Mouse (Mus musculus): Measurements from ENCODE around the gene Hbs1l.
"Not testable (repeated sequence)": the region's sequence is repeated elsewhere in the genome, so short reads cannot be mapped to it uniquely, and the experiment has no call there.

Hbs1l gene

DNA sequence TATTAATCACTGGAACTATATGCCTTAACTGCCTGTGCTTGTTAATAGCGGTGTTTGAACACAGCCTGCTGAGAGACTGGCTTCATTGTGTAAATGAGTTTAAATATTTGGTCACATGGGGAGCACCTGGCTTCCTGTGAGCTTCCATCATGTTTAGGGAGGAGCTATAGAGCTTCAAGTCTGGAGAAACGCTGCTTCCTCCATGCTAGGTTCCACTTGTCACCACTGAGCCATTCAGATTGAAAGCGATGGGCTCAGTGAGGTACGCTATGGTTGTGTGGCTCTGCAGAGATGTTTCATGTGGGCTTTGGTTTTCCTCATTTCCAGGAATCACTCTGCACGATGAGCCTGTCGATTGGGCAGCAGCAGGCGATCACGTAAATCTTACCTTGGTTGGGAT lies 62.2 kb downstream of the Hbs1l start:
- no peak for DNase-seq (ENCODE audit: extremely low read depth, low read depth, low spot score)

DNA sequence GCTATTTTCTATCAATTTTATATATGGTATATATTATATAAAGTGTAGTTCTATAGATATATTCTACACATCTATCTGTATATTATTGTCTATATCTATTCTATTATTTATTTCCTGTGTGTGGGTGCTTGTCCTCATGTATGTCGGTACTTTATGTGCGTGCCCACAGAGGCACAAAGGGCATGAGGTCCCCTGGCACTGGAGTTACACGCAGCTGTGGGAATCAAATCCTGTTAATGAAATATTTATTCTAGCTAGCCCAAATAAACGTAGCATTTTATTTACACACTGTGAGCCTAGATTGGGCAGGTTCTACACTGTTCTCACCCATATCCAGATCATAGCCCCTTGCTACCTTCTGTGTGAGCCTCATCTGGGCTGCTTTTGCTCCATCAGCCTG lies 63.3 kb downstream of the Hbs1l start:
- DNase-seq (ENCODE audit: extremely low read depth, low read depth, low spot score) = no peak

DNA sequence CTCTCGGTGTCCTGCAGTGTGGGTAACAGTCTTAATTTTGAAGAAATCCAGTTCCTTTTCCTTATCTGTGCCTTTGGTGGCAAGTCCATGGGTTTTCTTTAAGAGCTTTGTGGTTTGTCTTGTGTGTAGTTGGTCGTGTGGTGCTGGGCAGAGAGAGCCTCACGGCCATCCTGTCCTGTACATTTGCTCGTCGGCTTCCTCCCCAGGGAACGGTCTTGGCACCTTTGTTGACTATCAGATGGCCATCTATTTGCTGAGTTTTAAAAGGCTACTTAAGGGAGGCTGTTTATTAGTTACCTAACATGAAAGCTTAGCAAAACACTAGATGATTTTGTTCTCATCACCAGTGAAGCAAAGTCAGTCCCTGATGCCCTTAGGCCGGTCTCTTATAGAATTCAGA lies 66.1 kb downstream of the Hbs1l start:
- DNase-seq (ENCODE audit: extremely low read depth, low read depth, low spot score) = no peak

DNA sequence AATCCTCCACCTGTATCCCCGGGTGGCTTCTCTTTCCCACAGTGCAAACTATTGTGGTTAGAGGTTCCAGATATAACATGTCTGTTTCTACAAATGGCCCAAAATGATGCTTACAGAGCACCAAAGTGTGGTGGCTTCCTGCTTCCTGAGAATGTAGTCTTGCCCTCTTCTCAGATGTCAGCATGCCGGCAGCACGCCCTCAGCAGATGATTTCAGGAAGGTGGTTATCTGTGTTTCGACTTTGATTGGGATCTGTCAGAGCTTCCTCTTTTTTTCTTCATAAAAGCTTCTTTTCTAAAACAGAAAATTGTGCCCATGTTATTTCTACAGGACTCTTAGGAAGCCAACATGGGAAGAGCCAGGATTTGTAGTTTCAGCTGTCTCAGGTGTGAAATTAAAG lies 67.5 kb downstream of the Hbs1l start:
- no peak for DNase-seq (ENCODE audit: extremely low read depth, low read depth, low spot score)

DNA sequence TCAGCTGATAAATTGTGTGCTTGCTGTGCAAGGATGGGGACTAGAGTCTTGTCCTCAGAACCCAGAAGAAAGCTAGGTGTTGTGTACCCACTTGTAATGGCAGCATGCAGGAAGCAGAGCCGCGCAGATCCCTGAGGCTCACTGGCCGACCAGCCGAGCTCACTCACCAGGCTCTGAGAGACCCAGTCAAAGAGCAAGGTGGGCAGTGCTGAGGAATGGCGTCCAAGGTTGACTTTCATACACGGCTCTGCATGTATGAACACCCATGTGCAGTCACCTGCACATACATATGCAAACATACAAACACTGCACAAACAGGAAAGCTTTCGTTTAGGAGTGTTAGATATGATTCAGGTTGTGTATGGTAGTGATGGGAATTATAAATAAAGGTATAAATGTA lies 69.2 kb downstream of the Hbs1l start:
- no peak for DNase-seq (ENCODE audit: extremely low read depth, low read depth, low spot score)

DNA sequence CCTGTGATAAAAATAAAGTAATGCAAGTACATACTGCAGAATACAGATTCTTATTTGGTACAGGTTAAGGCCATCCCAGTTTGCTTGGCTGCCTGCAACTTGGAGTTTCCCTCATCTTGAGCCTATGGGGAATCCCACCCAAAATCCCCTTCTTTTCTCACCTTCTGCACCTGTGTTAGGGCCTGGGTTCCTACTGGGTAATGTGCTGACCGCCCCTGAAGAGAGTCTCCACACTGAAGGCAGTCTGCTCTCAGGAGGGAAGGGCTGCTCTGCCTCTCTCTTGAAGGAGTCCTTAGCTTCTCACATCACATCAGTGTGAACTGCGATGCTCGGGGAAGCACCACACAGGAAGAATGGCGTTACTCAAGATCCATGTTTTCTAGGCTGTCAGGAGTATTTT lies 70.1 kb downstream of the Hbs1l start:
- no peak for DNase-seq (ENCODE audit: extremely low read depth, low read depth, low spot score)

DNA sequence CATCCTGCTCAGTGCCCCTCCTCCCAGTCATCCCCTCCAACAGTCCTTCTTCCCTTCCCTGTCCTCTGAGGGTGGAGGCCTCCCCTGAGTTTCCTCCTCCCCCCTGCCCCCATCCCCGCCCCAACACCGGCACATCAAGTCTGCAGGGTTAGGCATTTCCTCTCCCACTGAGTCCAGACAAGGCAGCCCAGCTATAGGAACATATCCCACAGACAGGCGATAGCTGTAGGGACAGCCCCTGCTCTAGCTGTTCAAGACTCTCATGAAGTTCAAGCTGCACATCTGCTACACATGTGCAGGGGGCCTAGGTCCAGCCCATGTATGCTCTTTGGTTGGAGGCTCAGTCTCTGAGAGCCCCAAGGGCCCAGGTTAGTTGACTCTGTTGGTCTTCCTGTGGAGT lies 70.7 kb downstream of the Hbs1l start:
- DNase-seq (ENCODE audit: extremely low read depth, low read depth, low spot score) = no peak

DNA sequence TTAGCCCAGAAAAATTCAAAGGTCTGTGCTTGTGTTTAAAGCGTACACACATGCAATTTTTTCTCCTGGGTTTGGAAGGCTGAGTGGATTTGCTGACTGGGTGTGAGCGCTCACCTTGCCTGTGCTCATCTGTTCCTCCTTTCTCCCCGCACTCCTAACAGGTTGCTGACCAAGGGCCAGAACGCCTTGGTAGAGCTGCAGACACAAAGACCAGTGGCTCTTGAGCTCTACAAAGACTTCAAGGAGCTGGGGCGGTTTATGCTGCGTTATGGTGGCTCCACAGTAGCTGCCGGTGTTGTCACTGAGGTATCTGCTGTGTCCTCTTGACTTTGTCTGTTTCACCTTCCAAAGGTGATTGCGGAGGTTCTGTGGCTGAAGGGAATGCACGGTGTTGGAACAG lies 71.7 kb downstream of the Hbs1l start:
- no peak for DNase-seq (ENCODE audit: extremely low read depth, low read depth, low spot score)

DNA sequence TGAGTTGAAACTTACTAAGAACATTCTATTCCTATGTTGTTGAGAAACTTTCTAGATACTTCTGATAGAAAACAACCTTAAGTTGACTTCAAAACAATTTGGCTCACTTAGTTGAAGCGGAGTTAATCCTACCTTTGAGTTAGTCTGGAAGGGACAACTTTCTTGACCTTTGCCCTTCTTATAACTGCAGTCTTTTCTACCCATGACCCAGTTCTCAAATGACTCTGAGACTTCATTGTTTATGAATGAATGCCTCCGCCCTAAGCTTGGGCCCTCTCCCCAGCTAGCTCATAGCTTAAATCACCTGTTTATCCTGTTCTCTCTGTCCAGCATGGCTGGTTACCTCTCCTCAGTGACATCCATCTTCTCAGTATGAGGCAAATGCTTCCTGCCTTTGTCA lies 73.8 kb downstream of the Hbs1l start:
- DNase-seq (ENCODE audit: extremely low read depth, low read depth, low spot score) = no peak

DNA sequence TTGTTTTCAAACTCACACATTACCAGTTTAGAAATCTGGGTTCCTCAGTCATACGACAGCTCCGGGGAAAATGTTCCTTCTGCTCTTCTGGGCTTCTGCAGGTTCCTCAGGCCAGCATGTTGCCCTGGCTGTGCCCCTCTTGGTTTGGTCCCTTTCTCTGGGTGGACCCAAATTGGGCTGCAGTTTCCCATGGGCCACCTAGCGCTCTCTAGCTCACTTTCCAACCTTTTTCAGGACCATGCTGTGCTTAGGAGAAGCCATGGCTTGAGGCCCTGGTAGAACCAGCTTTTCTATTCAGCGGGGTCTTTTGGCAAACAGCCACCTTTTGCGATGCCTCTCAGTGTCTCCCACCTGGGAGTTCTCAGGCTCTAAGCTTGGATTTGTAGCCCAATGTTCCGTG lies 76.5 kb downstream of the Hbs1l start:
- DNase-seq (ENCODE audit: extremely low read depth, low read depth, low spot score) = no peak

DNA sequence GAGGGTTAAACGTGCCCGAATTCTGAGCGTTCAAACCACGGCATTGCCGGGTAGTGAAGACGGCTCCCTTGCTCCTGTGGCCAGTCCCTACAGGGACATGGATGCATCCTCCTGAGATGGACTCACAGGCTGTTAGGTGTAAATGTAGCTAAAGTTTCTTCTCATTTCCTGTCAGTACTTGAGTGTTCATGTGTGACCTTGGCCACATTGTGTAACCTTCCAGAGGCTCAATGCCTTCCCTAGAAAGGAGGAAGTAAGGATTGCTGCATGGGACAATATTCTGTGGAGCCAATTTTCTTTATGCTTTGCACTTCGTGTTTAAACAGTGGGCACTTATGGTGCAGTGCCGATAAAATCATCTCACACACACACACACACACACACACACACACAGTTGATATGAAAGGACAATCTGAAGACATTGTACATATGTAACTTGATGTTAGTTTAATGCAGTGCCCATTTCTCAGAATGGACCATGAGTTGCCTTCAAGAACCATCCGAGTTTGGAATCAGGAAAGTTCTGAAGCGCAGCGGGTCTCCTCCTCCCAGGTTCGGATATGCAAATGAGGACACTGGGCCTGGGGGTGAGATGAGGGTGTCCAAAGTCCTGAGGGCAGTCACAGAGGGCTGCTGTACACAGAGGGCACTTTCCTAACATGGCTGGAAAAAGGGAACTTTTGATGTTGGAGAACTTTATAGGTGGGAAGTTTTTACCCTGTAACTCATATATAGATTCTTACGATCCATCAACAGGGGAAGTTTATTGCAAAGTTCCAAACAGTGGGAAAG lies 81.1 kb downstream of the Hbs1l start, which contains the start of gene Aldh8a1:
Aldh8a1 (plus strand) TSS at position 610 of the 792 bp plus-strand sequence.
- DNase-seq (ENCODE audit: extremely low read depth, low read depth, low spot score) = no peak

DNA sequence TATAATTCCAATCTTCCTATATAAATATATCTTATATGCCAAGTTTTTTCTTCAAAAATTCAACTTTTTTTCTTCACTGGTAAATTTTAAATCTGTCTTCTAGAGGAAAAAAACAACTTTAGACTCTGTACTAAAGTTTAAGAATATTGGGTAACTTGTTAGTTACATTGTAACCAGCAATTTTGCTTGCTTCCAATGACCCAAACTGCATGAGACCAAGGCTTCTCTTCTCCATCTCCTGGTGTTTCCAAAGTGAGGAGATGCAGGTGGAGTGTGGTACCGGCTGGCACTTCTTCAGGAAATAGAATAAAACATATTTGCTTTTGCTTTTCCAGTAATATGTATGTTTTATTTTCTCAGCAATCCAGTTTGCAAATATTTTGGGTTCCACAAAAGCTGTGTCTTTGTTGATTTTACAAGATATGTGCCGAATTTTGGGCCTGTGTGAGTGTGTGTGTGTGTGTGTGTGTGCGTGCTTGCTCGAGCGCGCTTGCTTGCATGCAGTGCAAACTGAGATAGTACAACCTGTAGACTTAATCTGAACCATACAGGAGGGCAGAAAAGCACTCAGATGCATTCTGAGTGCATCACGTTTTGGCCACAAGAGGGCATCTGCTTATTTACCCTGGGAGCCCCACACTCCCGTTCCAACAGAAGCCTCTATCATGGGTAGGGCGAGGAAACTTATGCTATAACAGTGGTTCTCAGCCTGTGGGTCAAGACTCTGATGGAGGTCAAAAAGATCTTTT lies 82.6 kb downstream of the Hbs1l start:
- no peak for DNase-seq (ENCODE audit: extremely low read depth, low read depth, low spot score)

DNA sequence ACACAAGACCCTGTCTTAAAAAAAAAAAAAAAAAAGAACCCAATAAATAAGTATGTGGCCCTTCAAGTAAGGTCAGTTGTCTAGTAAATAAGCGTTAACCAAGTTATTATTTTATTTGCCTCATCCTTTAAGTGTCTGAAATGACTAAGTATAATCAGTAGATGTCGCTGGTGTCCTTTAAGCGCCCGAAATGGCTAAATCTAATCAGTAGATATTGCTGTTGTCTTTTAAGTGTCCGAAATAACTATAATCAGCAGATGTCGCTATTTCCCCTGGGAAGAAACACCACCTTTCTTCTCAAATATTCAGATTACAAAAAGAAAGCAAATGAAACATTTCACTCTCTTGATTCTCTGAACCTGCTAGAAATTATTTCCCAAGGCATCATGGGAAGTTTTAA lies 87.1 kb downstream of the Hbs1l start:
- no peak for DNase-seq (ENCODE audit: extremely low read depth, low read depth, low spot score)

DNA sequence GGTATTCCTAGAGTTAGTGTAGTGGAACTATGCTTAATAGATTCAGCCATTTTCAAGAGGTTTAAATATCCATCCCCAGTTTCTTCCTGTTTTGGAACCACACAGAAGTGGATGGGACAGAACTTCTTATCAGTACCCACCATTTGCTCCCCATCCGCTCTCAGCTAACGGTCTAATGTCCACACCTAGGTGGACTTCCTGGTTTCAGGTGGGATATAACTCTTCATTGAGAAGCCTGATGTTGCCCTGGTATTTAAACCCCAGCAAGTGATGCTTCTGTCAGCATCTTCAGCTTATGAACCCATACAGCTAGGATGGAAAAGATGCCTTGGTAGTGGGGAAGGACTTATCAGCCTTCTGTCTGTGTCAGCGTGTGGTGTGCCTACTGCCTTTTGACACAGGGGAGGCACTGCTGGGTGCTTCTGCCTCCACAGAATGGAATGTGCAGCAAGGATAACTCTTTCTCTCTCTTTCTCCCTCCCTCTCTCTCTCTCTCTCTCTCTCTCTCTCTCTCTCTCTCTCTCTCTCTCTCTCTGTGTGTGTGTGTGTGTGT lies 89.4 kb downstream of the Hbs1l start:
- DNase-seq (ENCODE audit: extremely low read depth, low read depth, low spot score) = no peak

DNA sequence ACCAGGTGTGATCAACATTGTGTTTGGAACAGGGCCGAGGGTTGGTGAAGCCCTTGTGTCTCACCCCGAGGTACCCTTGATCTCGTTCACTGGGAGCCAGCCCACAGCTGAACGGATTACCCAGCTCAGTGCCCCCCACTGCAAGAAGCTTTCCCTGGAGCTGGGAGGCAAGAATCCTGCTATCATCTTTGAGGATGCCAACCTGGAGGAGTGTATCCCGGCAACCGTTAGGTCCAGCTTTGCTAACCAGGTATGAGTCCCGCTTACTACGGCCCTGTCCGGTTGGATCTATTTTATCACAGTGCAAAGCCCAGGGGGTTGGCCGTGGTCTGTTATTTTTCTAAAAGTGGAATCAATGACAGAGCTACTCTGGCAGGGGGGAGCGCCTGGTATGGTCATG lies 93.3 kb downstream of the Hbs1l start:
- no peak for DNase-seq (ENCODE audit: extremely low read depth, low read depth, low spot score)

DNA sequence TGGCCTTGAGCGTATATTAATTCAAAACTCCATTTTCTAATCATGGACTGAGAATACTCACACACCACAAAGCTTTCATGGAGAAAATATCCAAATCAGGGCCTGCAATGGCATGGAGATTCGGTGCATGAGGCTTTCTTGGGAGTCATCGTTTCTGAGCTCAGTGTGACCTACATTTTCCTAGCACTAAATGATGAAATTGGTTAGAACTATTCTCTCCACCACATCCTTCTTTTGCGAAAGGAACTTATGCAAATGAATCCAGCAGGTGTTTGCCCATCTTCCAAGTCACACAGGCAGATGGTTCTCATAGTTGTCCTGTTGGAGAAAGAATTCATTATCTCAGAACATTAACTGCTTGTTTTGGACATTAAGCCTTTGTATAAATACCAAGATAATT lies 94.7 kb downstream of the Hbs1l start:
- no peak for DNase-seq (ENCODE audit: extremely low read depth, low read depth, low spot score)

DNA sequence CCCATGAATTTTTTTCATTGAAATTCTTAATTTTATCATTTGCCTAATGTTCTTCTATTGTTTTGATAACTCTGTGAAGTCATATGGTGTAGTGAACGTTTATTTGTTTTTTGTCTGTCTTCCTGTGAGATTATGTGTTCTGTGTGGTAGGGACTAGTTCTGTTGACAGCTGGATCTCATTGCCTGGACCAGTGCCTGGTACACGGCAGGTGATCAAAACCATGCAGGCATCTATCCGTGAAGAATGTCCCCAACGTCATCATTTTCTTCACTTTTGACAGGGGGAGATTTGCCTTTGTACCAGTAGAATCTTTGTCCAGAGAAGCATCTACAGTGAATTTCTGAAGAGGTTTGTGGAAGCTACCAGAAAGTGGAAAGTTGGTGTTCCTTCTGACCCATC lies 95.5 kb downstream of the Hbs1l start:
- DNase-seq (ENCODE audit: extremely low read depth, low read depth, low spot score) = no peak

DNA sequence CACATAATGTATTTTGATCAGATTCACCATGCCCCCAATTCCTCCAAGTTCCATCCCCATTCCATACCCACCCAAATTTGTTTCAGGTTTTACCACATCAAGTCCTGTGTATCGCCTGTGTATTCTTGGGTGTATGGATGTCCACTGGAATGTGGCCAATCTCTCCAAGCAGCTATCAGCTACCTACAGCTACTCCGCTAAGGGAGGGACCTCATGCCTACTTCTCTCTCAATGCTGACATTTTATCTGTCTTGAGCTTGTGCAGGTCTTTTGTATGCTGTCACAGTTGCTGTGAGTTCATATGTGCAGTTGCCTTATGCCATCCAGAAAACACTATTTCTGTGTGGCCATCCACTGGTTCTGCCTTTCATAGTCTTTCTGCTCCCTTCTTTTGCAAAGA lies 97.6 kb downstream of the Hbs1l start:
- DNase-seq (ENCODE audit: extremely low read depth, low read depth, low spot score) = no peak

DNA sequence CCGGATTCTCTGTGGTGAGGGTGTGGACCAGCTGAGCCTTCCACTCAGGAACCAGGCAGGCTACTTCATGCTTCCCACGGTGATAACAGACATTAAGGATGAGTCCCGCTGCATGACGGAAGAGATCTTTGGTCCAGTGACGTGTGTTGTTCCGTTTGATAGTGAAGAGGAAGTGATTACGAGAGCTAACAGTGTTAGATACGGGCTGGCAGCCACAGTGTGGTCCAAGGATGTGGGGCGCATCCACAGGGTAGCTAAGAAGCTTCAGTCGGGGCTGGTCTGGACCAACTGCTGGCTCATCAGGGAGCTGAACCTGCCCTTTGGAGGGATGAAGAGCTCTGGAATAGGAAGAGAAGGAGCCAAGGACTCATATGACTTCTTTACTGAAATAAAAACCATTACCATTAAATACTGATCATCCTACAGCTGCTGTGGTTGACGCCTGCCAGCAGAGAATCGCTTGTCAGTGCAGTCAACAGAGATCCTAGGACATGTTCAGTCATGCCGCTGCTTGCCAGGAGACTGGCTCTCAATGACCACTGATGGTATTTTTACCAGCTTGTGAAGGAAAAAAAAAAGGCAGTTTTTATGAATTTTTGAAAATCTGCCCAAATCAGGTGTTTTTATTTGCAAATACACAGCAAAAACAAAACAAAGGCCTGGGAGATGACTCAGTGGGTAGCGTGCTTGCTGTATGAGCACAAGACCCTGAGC lies 99.8 kb downstream of the Hbs1l start:
- DNase-seq (ENCODE audit: extremely low read depth, low read depth, low spot score) = no peak

DNA sequence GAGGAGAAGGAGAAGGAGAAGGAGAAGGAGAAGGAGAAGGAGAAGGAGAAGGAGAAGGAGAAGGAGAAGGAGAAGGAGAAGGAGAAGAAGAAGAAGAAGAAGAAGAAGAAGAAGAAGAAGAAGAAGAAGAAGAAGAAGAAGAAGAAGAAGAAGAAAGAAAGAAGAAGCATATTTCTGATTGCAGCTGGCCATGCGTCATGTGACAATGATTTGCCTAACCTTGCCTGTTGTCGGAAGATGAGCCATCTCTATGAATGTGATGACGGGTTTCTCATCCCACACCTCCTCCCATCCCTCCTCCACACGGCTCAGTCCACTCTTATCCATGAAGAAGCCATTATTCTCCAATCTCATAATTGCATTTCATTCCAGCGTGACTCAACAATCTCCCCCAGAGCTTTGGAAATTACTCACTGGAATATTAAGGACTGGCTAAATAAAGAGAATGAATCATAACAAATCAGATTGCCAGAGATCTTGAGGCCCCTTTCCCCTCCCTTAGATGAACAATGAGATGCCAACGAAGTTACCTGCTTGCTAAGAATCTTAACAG lies 103.2 kb downstream of the Hbs1l start:
- not testable (repeated sequence) for DNase-seq (ENCODE audit: extremely low read depth, low read depth, low spot score)

DNA sequence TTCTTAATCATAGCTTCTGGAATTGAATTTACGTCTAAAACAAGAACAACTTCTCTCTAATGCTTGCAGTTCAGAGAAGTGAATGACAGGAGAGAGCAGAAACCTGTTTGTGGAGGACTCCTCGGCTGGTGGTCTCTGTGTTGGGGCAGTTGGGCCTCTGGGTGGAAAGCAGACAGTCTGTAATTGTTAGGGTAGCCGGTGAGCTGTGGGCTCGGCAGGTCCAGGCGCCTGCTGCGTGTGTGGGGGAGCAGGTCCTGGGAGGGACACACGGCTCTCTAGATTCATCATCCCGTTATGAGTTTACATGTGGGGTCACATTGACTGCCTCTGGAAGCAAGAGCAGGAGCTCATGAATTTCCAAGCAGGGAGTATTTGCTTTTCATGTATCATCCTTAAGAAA lies 103.8 kb downstream of the Hbs1l start:
- no peak for DNase-seq (ENCODE audit: extremely low read depth, low read depth, low spot score)
